Mouse (Mus musculus) left cerebral cortex, postnatal 36 days (tissue): ENCODE measurements at regions not wholly inside any gene's neighbourhood (a gene's known extent, or its start where the extent isn't known, plus 50 kb on each side); places are given as distances from the start of the nearest gene placed in this dataset.

Experiments
- DNase-seq, 2 experiments: peaks; one replicate each; pipeline ENCODE4 v3.0.0; 2021 to 2022; ENCODE audit warnings: low spot score in 2 of 2, mixed read lengths in 1 of 2
- intact Hi-C: fragments of 180-260 bp; cut with DNase I; formaldehyde crosslinking; loops from one replicate; pipeline ENCODE4 v1.15.1; 2025

DNA sequence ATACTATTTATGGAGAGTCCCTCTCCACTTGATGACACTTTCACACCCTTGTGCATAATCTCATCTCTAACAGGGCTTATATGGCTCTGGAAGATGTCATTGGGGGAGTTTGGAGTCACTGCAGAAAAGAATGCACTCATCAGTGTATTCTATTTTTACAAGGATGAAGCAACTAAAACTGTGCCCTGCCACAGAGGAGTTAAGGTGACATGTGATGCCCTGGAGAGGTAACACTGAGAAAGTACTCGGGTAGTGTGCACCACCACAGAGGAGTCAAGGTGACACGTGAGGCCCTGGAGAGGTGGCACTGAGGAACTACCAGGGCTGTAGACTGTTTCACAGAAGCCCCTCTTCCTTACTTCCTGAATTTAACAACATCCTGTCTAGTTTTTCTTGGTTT is 53.2 kb downstream of the Tigd2 start:
- intact Hi-C loops = no loop called here
- no peak for DNase-seq

- no peak for DNase-seq
- intact Hi-C loops = loop anchor here (5.0 kb wide), 1 partner anchor 152 kb away; no protein-coding TSS in a partner anchor
Measured at GRCm38 (mm10) chr6:59264965-59265364, 56.3 kb downstream of the Tigd2 start.

GRCm38 (mm10) chr6:59274135-59274534 is 65.5 kb downstream of the Tigd2 start:
- DNase-seq = no peak
- intact Hi-C loops = no loop called here
